Mouse (Mus musculus) erythroblast, embryonic 14.5 days (primary cell): Measurements from ENCODE around the gene Selplg.

ENCODE experiments used
- GATA1 ChIP-seq: IDR thresholded peaks from 2 replicates; pipeline ENCODE4 v1.6.1; 2012; ENCODE audit warnings: low read length, inconsistent platforms, mixed read lengths
- TAL1 ChIP-seq: IDR thresholded peaks from 3 replicates; pipeline ENCODE4 v1.6.1; 2012; ENCODE audit warnings: low read length, inconsistent platforms, mixed read lengths

GRCm38 (mm10) chr5:113806414-113806813, 26.0 kb downstream of the Selplg start:
- no peak for TF ChIP-seq TAL1
- no peak for TF ChIP-seq GATA1
